Mouse (Mus musculus) thymus, postnatal 25 days (tissue): ENCODE results near the gene Hmgcs1.
"Not testable (repeated sequence)": the region's sequence is repeated elsewhere in the genome, so short reads cannot be mapped to it uniquely, and the experiment has no call there.

Source experiments
- DNase-seq: peaks from one replicate; pipeline ENCODE4 v3.0.0; 2022

Hmgcs1 gene

GRCm38 (mm10) chr13:119706278-119706880 is 16.2 kb downstream of the Hmgcs1 start:
- not testable (repeated sequence) for DNase-seq

- no peak for DNase-seq
Measured at GRCm38 (mm10) chr13:119706953-119707352, 16.8 kb downstream of the Hmgcs1 start.

GRCm38 (mm10) chr13:119707906-119708305 is 17.7 kb downstream of the Hmgcs1 start:
- no peak for DNase-seq

GRCm38 (mm10) chr13:119708941-119709340 is 18.8 kb downstream of the Hmgcs1 start:
- no peak for DNase-seq

GRCm38 (mm10) chr13:119709388-119710267 is 19.4 kb downstream of the Hmgcs1 start:
- no peak for DNase-seq

- DNase-seq: no peak
Measured at GRCm38 (mm10) chr13:119710268-119710610, 20.1 kb downstream of the Hmgcs1 start.

GRCm38 (mm10) chr13:119712463-119712862 is 22.3 kb downstream of the Hmgcs1 start:
- no peak for DNase-seq

- no peak for DNase-seq
Measured at GRCm38 (mm10) chr13:119713107-119713787, 23.1 kb downstream of the Hmgcs1 start.

GRCm38 (mm10) chr13:119713821-119714220 is 23.6 kb downstream of the Hmgcs1 start:
- no peak for DNase-seq

- DNase-seq: no peak
Measured at GRCm38 (mm10) chr13:119716105-119716504, 25.9 kb downstream of the Hmgcs1 start.

- DNase-seq: no peak
Measured at GRCm38 (mm10) chr13:119722447-119722846, 32.3 kb downstream of the Hmgcs1 start.

GRCm38 (mm10) chr13:119723368-119723767 is 33.2 kb downstream of the Hmgcs1 start:
- DNase-seq: no peak

- no peak for DNase-seq
Measured at GRCm38 (mm10) chr13:119724541-119724940, 34.4 kb downstream of the Hmgcs1 start.

GRCm38 (mm10) chr13:119727608-119728387 is 37.6 kb downstream of the Hmgcs1 start:
- DNase-seq: no peak

- no peak for DNase-seq
Measured at GRCm38 (mm10) chr13:119729406-119729805, 39.2 kb downstream of the Hmgcs1 start.

- DNase-seq: no peak
Measured at GRCm38 (mm10) chr13:119731448-119731847, 41.3 kb downstream of the Hmgcs1 start.

GRCm38 (mm10) chr13:119741390-119742237 is 51.4 kb downstream of the Hmgcs1 start:
- no peak for DNase-seq

GRCm38 (mm10) chr13:119742711-119743415 is 52.7 kb downstream of the Hmgcs1 start:
- DNase-seq: no peak

- DNase-seq: peak; percentile 46
Measured at GRCm38 (mm10) chr13:119743470-119743869, 53.3 kb downstream of the Hmgcs1 start.

- no peak for DNase-seq
Measured at GRCm38 (mm10) chr13:119746930-119747329, 56.8 kb downstream of the Hmgcs1 start.
